Mouse (Mus musculus): ENCODE results near the gene Mrps10.

DNA sequence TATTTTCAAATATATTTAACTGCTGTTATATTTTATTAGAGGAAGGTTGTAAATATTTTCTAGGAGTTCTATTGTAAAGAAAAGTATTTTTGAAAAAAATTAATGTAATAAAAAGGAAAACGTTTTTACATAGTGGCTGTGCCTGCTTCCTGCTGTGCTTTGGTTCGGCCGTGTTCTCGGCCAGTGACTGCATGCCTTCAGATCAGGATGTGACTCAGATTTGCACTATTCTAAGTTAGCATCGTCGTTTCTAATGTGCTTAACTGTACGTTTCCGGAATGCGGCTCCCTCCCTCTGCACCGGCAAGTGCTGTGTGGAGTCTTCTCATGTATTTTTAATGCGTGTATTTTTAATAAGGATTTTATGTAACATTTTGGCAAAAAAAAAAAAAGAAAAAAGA, 7.3 kb upstream of the Mrps10 start:
- TF ChIP-seq POLR2A (IDR thresholded peaks at IDR 0.05; ENCODE audit: low read depth, low read length) (no peak), CTCF (IDR thresholded peaks at IDR 0.05; ENCODE audit: extremely low read depth, insufficient read length, insufficient replicate concordance, low read depth, low read length) (no peak)

All from small intestine, adult 2 months (tissue).